Mouse (Mus musculus) hindbrain, embryonic 11.5 days (tissue): ENCODE results near the gene Fgfr2. TPM values are rescaled to one million over a fixed set of nuclear protein-coding genes. Genes with fewer than 3 reads are reported as not detected.

Experiments used
- ATAC-seq: fragments of 200-750 bp; cut with Nextera tagmentation; 2 replicates; pipeline ENCODE4 v1.8.0; 2017; ENCODE audit warnings: mild to moderate bottlenecking, moderate TSS enrichment, moderate library complexity; ENCODE audit not compliant: low FRiP score
- DNase-seq: peaks from one replicate; pipeline ENCODE4 v3.0.0-alpha.2; 2015; ENCODE audit warnings: low spot score
- H3K27ac ChIP-seq: fragments of 300-500 bp; sonication (generic); 2 replicates; pipeline ENCODE4 v1.5.1; 2014; ENCODE audit warnings: mild to moderate bottlenecking, low read depth, low read length
- H3K27me3 ChIP-seq: fragments of 300-500 bp; sonication (generic); 2 replicates; pipeline ENCODE4 v1.6.1; 2014; ENCODE audit warnings: mild to moderate bottlenecking, low read length, moderate library complexity, mixed read lengths; ENCODE audit not compliant: control insufficient read depth, insufficient read depth
- H3K36me3 ChIP-seq: fragments of 300-500 bp; sonication (generic); 2 replicates; pipeline ENCODE4 v1.6.1; 2014; ENCODE audit warnings: mild to moderate bottlenecking, low read length, moderate library complexity, mixed read lengths; ENCODE audit not compliant: control insufficient read depth, insufficient read depth
- H3K4me1 ChIP-seq: fragments of 300-500 bp; sonication (generic); replicated peaks from 2 replicates; pipeline ENCODE4 v1.6.1; 2014; ENCODE audit warnings: low read length, mixed read lengths; ENCODE audit not compliant: control insufficient read depth, insufficient read depth
- H3K4me2 ChIP-seq: fragments of 300-500 bp; sonication (generic); replicated peaks from 2 replicates; pipeline ENCODE4 v1.6.1; 2014; ENCODE audit warnings: mild to moderate bottlenecking, low read depth, low read length
- H3K4me3 ChIP-seq: fragments of 300-500 bp; sonication (generic); 2 replicates; pipeline ENCODE4 v1.5.1; 2014; ENCODE audit warnings: low read depth, low read length
- H3K9ac ChIP-seq: fragments of 300-500 bp; sonication (generic); 2 replicates; pipeline ENCODE4 v1.6.1; 2014; ENCODE audit warnings: low read depth, low read length
- H3K9me3 ChIP-seq: fragments of 300-500 bp; sonication (generic); 2 replicates; pipeline ENCODE4 v1.6.1; 2016; ENCODE audit warnings: low read length; ENCODE audit not compliant: control insufficient read depth
- WGBS: fragments of 180-500 bp; shearing (Covaris S2); extraction: QIAGEN DNeasy Blood & Tissue Kit; methylation state at CpG from one replicate; pipeline ENCODE4 v1.1.7; 2014; 5-methylcytosine and 5-hydroxymethylcytosine counted together
- polyA plus RNA-seq: library from polyadenylated mRNA; unstranded; fragments of >200 nt; fragmentation: Nextera tagmentation; extraction: Ambion mirVana; gene quantifications from 2 replicates; pipeline ENCODE4 v1.2.1, GENCODE M21; 2014

Gene Fgfr2
- polyA plus RNA-seq, 1 experiment from 2014 or later = 71.3 TPM

DNA sequence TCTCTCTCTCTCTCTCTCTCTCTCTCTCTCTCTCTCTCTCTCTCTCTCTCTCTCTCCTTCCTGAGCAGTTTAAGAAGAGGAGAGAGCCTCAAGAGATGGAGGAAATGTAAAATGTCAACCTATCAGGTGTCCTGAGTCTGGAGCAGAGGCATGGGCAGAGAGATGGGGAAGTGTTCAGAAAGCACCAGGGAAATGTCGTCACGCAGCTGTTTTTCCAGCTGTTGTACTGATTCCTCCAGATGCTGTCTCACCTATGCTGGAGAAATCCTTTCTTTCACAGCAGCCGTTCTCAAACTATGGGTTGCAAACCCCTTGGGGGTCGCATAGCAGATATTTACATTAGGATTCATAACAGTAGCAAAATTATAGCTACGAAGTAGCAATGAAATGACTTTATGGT, 2156.7 kb downstream of the Fgfr2 start:
- DNase-seq = no peak
- H3K36me3 ChIP-seq = no peaks in the 10 kb centered on the region
- 67% methylated on average over 5 of the region's 5 CpGs for WGBS
- no peaks in the 10 kb centered on the region for H3K4me1 ChIP-seq
- no peak for ATAC-seq
- H3K27ac ChIP-seq = no peak overlapping the region
- no peak overlapping the region for H3K9ac ChIP-seq
- no peaks in the 10 kb centered on the region for H3K27me3 ChIP-seq
- H3K4me2 ChIP-seq = no peak overlapping the region
- H3K4me3 ChIP-seq = no peak overlapping the region
- H3K9me3 ChIP-seq = no peaks in the 10 kb centered on the region

DNA sequence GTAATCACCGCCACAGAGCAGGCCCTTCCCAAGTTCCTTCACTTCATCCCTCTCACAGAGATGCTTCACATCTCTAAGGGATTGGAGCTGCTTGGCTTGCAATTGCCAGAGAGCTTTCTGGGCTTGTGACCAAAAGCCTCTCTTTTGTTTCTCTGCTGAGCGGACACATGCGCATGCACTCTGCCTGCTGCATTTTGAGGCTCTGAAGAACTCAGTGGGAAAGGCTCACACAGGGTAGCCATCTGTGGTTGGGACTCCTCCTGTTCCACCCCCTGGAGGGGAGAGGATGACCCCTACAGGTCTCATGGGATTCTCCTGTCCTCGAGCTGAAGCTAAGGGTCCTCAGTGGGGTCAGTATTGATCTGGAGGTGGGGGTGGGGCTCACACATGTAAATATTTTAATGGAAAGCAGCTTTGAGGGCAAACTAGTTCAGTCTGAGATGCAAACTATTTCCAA, 2157.2 kb downstream of the Fgfr2 start:
- Histone ChIP-seq H3K36me3 (no peaks in the 10 kb centered on the region), H3K4me2 (no peak overlapping the region), H3K4me1 (no peaks in the 10 kb centered on the region), H3K27me3 (no peaks in the 10 kb centered on the region), H3K27ac (0 out of 2 replicates have a peak overlapping the region, but pooled peaks have one; percentile 21), H3K4me3 (no peak overlapping the region), H3K9ac (no peak overlapping the region), H3K9me3 (no peaks in the 10 kb centered on the region)
- ATAC-seq = no peak
- WGBS = 64% methylated on average over 4 of the region's 4 CpGs
- peak; percentile 24 for DNase-seq

DNA sequence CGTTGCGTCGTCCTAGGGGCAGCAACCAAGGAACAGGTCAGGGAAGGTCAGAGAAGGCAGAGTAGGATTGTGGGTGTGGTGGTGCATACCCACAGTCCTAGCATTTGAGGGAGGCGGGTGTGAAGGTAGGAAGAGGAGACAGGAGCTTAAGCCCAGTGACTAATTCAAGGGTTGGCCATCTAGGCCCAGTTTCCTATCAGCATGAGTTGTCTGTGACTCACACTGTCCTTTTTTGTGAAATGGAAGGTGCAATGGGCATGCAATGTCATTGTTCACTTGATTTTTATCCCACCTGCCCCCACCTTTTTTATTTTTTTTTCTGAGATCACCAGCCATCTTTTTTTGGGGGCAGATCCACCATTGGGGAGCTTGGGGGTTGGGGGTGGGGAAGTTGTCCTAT, 2157.8 kb downstream of the Fgfr2 start:
- ATAC-seq = no peak
- no peak for DNase-seq

DNA sequence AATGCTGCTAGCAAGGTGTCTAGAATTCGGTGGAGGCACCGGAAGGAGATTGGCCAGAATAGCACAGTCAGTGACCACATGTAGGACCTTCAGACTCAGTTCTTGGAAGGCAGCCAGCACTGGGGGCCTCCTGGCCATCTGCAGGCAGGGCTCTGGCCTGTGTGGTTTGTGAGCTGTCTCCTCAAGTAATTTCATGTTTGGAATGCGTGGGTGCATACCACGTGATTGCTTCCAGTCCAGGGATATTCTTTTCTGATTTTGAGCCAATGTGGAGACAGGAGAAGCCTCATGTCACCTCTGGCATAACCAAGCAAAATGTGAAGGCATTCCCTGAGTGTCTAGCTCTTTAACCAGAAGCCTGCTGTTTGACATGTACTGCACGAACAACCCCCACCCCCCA, 2158.5 kb downstream of the Fgfr2 start:
- 67% methylated on average over 5 of the region's 5 CpGs for WGBS
- no peak for DNase-seq
- H3K27ac ChIP-seq = no peak overlapping the region

More for the DNA sequence above, 2157.8 kb downstream of the Fgfr2 start:
- Histone ChIP-seq H3K4me2 (no peak overlapping the region), H3K4me3 (no peak overlapping the region), H3K27ac (no peak overlapping the region), H3K27me3 (no peaks in the 10 kb centered on the region), H3K9ac (no peak overlapping the region), H3K36me3 (no peaks in the 10 kb centered on the region), H3K4me1 (no peaks in the 10 kb centered on the region), H3K9me3 (no peaks in the 10 kb centered on the region)
- WGBS = 85% methylated on average over 4 of the region's 4 CpGs

DNA sequence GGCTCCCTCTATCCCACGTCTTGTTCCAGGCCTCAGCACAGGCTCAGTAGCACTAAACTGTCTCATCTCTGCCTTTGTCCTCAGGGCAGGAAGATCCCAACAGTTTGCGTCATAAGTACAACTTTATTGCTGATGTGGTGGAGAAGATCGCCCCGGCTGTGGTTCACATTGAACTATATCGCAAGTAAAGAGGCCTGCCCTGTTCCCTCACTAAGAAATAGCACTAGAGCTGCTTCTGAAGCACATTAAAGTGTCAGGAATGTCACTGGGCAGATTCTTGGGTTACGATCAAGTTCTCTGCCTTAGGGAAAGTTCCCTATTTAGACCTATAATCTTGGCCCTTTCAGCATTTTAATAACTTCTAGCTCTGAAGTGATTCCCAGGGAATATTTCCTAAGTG, 2161.7 kb downstream of the Fgfr2 start:
- no peaks in the 10 kb centered on the region for H3K36me3 ChIP-seq
- ATAC-seq (no peak), DNase-seq (no peak)
- H3K27ac ChIP-seq = no peak overlapping the region
- 94% methylated on average over 6 of the region's 6 CpGs for WGBS
- no peak overlapping the region for H3K9ac ChIP-seq
- H3K4me2 ChIP-seq = no peak overlapping the region
- no peaks in the 10 kb centered on the region for H3K9me3 ChIP-seq
- H3K4me3 ChIP-seq = no peak overlapping the region
- no peaks in the 10 kb centered on the region for H3K27me3 ChIP-seq
- no peaks in the 10 kb centered on the region for H3K4me1 ChIP-seq

More for the DNA sequence above, 2158.5 kb downstream of the Fgfr2 start:
- no peak overlapping the region for H3K4me2 ChIP-seq
- no peak overlapping the region for H3K4me3 ChIP-seq
- no peak overlapping the region for H3K9ac ChIP-seq
- no peak for ATAC-seq
- H3K36me3 ChIP-seq = no peaks in the 10 kb centered on the region
- no peaks in the 10 kb centered on the region for H3K9me3 ChIP-seq
- no peaks in the 10 kb centered on the region for H3K27me3 ChIP-seq
- H3K4me1 ChIP-seq = no peaks in the 10 kb centered on the region

DNA sequence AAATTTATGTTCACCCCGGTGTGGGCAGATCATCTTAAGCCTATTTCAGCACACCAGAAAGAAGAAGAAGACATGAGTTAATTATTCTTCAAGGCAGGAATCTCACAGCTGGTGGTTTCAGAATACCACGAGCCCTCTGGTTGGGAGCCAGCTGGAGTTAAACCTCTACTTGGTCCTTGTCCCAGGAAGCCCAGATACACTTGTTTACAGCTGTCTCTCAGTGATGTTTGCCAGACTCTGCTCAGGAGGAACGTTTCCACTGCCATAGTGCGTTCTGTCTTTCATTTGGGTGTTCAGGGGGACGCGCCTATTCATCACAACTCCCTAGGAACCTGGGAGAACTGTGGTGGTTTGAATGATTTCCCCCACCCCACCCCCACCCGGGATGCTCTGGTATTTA, 2163.3 kb downstream of the Fgfr2 start:
- DNase-seq (no peak), ATAC-seq (no peak)
- H3K4me2 ChIP-seq = no peak overlapping the region
- no peaks in the 10 kb centered on the region for H3K36me3 ChIP-seq
- 54% methylated on average over 7 of the region's 7 CpGs for WGBS
- H3K4me3 ChIP-seq = no peak overlapping the region
- H3K4me1 ChIP-seq = no peaks in the 10 kb centered on the region
- H3K9ac ChIP-seq = no peak overlapping the region
- H3K27me3 ChIP-seq = no peaks in the 10 kb centered on the region
- no peak overlapping the region for H3K27ac ChIP-seq
- H3K9me3 ChIP-seq = no peaks in the 10 kb centered on the region

DNA sequence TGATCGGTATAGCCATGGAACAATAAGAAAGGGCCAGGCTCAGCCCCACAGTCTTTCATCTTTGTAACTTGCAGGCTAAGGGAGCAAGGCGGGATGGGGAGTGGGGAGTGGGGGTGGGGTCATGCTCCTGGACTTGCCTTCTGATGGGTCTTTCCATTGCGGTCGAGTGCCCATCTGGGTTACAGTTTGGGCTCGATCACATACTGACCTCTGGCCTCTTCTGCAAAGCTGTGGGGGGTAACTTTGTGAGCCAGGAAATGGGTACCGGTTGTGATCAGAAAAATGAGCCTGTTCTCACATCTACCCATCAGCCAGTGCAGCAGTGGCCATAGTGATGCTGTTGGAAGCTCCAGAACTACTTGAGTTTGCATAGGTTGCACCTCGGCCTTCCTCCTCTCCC, 2164.6 kb downstream of the Fgfr2 start:
- H3K36me3 ChIP-seq = no peaks in the 10 kb centered on the region
- H3K4me1 ChIP-seq = no peaks in the 10 kb centered on the region
- H3K9me3 ChIP-seq = no peaks in the 10 kb centered on the region
- H3K9ac ChIP-seq = no peak overlapping the region
- ATAC-seq (no peak), DNase-seq (no peak)
- no peak overlapping the region for H3K4me2 ChIP-seq
- 54% methylated on average over 7 of the region's 7 CpGs for WGBS
- no peak overlapping the region for H3K27ac ChIP-seq
- H3K27me3 ChIP-seq = no peaks in the 10 kb centered on the region
- H3K4me3 ChIP-seq = no peak overlapping the region

DNA sequence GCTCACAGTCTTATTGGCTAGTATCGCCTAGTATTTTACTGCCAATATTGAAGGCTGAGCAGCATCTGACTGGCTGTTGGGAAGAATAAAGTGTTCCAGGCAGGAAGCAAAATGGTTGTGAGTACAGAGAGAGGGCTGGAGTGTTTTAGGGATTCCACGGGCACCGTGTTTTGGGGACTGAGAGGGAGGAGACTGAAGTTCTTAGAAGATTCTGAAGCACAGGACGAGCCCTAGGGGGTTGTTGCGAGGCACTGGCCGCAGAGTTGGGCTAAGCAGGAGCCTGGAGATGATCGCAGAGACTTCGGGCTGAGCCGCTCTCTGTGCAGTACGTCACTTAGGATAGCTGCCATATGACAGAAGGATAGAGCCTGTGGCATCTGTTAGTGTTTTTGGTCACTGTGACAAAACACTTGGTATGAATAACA, 2169.0 kb downstream of the Fgfr2 start:
- Histone ChIP-seq H3K4me3 (no peak overlapping the region), H3K9me3 (no peaks in the 10 kb centered on the region), H3K4me1 (no peaks in the 10 kb centered on the region), H3K9ac (no peak overlapping the region), H3K36me3 (no peaks in the 10 kb centered on the region), H3K27me3 (no peaks in the 10 kb centered on the region), H3K27ac (no peak overlapping the region), H3K4me2 (no peak overlapping the region)
- ATAC-seq (no peak), DNase-seq (no peak)
- WGBS = 87% methylated on average over 10 of the region's 10 CpGs

DNA sequence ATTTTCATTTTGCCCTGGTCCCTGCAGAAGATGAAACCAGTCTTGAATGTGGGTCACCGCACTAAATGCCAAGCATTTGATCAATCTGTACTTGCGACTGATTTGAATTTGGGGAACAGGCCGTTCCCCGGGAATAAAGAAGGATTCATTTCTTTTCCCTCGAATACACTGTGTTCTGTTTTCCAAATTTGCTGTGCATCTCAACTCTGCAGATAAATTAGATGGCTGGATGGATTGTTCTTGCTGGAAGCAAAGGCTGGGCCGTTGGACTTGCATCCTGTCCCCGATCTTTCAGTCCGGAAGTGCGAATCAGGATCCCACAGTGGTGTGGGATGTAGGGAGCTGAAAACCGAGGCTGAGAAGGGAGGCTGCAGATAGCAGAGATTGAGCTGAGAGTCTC, 2169.8 kb downstream of the Fgfr2 start:
- no peaks in the 10 kb centered on the region for H3K4me1 ChIP-seq
- no peak for ATAC-seq

More for the DNA sequence above, 2169.8 kb downstream of the Fgfr2 start:
- no peaks in the 10 kb centered on the region for H3K9me3 ChIP-seq
- H3K27me3 ChIP-seq = no peaks in the 10 kb centered on the region
- H3K4me3 ChIP-seq = no peak overlapping the region
- no peak for DNase-seq
- H3K9ac ChIP-seq = no peak overlapping the region
- H3K36me3 ChIP-seq = no peaks in the 10 kb centered on the region
- H3K4me2 ChIP-seq = no peak overlapping the region
- H3K27ac ChIP-seq = no peak overlapping the region
- WGBS = 87% methylated on average over 10 of the region's 10 CpGs
